Mouse (Mus musculus) liver, adult 2 months (tissue): Measurements from ENCODE around the gene Olfr270. TPM values are rescaled to one million over a fixed set of nuclear protein-coding genes. Genes with fewer than 3 reads are reported as not detected.

Experiments used
- DNase-seq: peaks from one replicate; pipeline ENCODE4 v3.0.0-alpha.2; 2011; ENCODE audit warnings: low read depth, low spot score; ENCODE audit errors: extremely low read depth
- H3K27ac ChIP-seq: fragments of 200-500 bp; replicated peaks from 2 replicates; pipeline ENCODE4 v1.5.1; 2012; ENCODE audit warnings: low read depth, mild to moderate bottlenecking, control low read depth, inconsistent platforms, low read length; ENCODE audit not compliant: insufficient read depth
- H3K27me3 ChIP-seq: fragments of 200-500 bp; 2 replicates; pipeline ENCODE4 v1.6.1; 2012; ENCODE audit warnings: mild to moderate bottlenecking, moderate library complexity, low read length, inconsistent platforms; ENCODE audit not compliant: control insufficient read depth, insufficient read depth
- H3K36me3 ChIP-seq: fragments of 200-500 bp; 2 replicates; pipeline ENCODE4 v1.6.1; 2012; ENCODE audit warnings: low read length, inconsistent platforms; ENCODE audit not compliant: control insufficient read depth, insufficient read depth
- H3K4me1 ChIP-seq: fragments of 200-500 bp; 2 replicates; pipeline ENCODE4 v1.6.1; 2011; ENCODE audit warnings: low read length; ENCODE audit not compliant: control insufficient read depth, insufficient read depth
- H3K4me3 ChIP-seq: fragments of 200-500 bp; 2 replicates; pipeline ENCODE4 v1.5.1; 2011; ENCODE audit warnings: low read depth, mild to moderate bottlenecking, control low read depth, low read length, moderate library complexity; ENCODE audit not compliant: insufficient read depth
- H3K79me2 ChIP-seq: fragments of 200-500 bp; 2 replicates; pipeline ENCODE4 v1.6.1; 2012; ENCODE audit warnings: inconsistent platforms, mild to moderate bottlenecking, low read length, moderate library complexity; ENCODE audit not compliant: control insufficient read depth, insufficient read depth
- H3K9ac ChIP-seq: fragments of 200-500 bp; 2 replicates; pipeline ENCODE4 v1.6.1; 2012; ENCODE audit warnings: low read depth, mild to moderate bottlenecking, control low read depth, inconsistent platforms, low read length
- CTCF ChIP-seq: fragments of 200-500 bp; IDR thresholded peaks from 2 replicates; pipeline ENCODE4 v1.5.1; 2011; ENCODE audit warnings: low read depth, low read length, control low read depth
- POLR2A ChIP-seq: fragments of 200-500 bp; IDR thresholded peaks from 2 replicates; pipeline ENCODE4 v1.6.1; 2011; ENCODE audit warnings: low read length, control low read depth; ENCODE audit not compliant: insufficient read depth; ENCODE audit errors: extremely low read depth
- WGBS: fragments of 180-500 bp; shearing (Covaris S2); methylation state at CpG from one replicate; pipeline ENCODE4 v1.1.7; 2018; 5-methylcytosine and 5-hydroxymethylcytosine counted together
- polyA plus RNA-seq: library from polyadenylated mRNA; depleted of rRNA; stranded (reverse); fragments of >200 nt; gene quantifications from 2 replicates; pipeline ENCODE4 v1.2.3, GENCODE M21; 2012
- total RNA-seq: library from RNA; depleted of rRNA; stranded (reverse); fragments of >200 nt; gene quantifications from 2 replicates; pipeline ENCODE4 v1.2.3, GENCODE M21; 2014

Olfr270 gene
- total and polyA plus RNA-seq, 2 experiments: not detected

DNA sequence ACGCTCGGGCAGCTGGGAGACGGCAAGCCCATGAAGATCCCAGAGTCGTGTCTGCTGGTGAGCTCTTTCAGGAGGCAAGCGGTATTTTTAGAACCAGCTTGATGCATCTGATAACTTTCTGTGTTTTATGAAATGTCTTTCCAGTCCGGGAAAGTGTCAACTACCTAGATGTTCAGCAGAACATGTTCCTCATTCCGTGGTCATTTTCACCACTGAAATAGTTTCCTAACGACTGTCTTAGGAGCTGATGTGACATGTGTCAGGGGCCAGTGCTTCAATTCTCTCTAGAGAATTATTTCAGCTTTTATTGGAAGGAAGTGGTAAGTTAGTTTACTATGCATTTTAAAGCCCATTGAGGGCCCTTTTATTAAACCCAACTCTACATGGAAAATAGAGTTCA, 35.8 kb downstream of the Olfr270 start:
- no peak for DNase-seq
- no peak overlapping the region for H3K9ac ChIP-seq

GRCm38 (mm10) chr4:53009183-53009582, 44.8 kb downstream of the Olfr270 start:
- peak; percentile 35 for DNase-seq
- Histone ChIP-seq H3K4me1 (peaks cover 11% of the 10 kb centered on the region), H3K9ac (no peak overlapping the region), H3K79me2 (no peaks in the 10 kb centered on the region; the same call in 1 of the 2 replicates), H3K27ac (peak overlapping the region; percentile 56), H3K4me3 (no peak overlapping the region), H3K27me3 (no peaks in the 10 kb centered on the region), H3K36me3 (no peaks in the 10 kb centered on the region)
- 38% methylated on average over 4 of the region's 4 CpGs for WGBS
- TF ChIP-seq CTCF (no peak), POLR2A (no peak)

More for the DNA sequence above, 35.8 kb downstream of the Olfr270 start:
- TF ChIP-seq CTCF (no peak), POLR2A (no peak)
- no peak overlapping the region for H3K4me3 ChIP-seq
- H3K4me1 ChIP-seq: no peaks in the 10 kb centered on the region
- no peak overlapping the region for H3K27ac ChIP-seq
- H3K79me2 ChIP-seq: no peaks in the 10 kb centered on the region
- no peaks in the 10 kb centered on the region for H3K36me3 ChIP-seq
- H3K27me3 ChIP-seq: no peaks in the 10 kb centered on the region
- WGBS: 84% methylated on average over 8 of the region's 8 CpGs

GRCm38 (mm10) chr4:53009871-53010270, 45.5 kb downstream of the Olfr270 start:
- peak; percentile 98 for DNase-seq
- H3K4me3 ChIP-seq: no peak overlapping the region
- TF ChIP-seq POLR2A (no peak), CTCF (no peak)
- peaks cover 3% of the 10 kb centered on the region for H3K36me3 ChIP-seq
- peak overlapping the region; percentile 56 for H3K27ac ChIP-seq
- H3K79me2 ChIP-seq: no peaks in the 10 kb centered on the region; the same call in 1 of the 2 replicates
- WGBS: 25% methylated on average over 4 of the region's 4 CpGs
- peaks cover 11% of the 10 kb centered on the region for H3K4me1 ChIP-seq
- H3K9ac ChIP-seq: no peak overlapping the region
- H3K27me3 ChIP-seq: no peaks in the 10 kb centered on the region

- no peaks in the 10 kb centered on the region for H3K27me3 ChIP-seq
- H3K36me3 ChIP-seq: peaks cover 15% of the 10 kb centered on the region
- whole genome bisulfite sequencing: 1% methylated on average over 63 of the region's 63 CpGs
- TF ChIP-seq POLR2A (0 out of 2 replicates have a peak, but pooled peaks have one; percentile 53), CTCF (no peak)
- H3K9ac ChIP-seq: peak within 1 kb of the TSS; percentile 87
- peak; percentile 87 for DNase-seq
- peaks cover 11% of the 10 kb centered on the region for H3K4me1 ChIP-seq
- H3K27ac ChIP-seq: peak within 1 kb of the TSS; percentile 95
- peak within 1 kb of the TSS; percentile 81 for H3K4me3 ChIP-seq
- no peaks in the 10 kb centered on the region; the same call in 1 of the 2 replicates for H3K79me2 ChIP-seq
These were observed 47.5 kb downstream of the Olfr270 start, which contains the start of gene Nipsnap3b for GRCm38 (mm10) chr4:53011732-53012361. TSS of gene Nipsnap3b (plus strand) at chr4:53011880.

DNA sequence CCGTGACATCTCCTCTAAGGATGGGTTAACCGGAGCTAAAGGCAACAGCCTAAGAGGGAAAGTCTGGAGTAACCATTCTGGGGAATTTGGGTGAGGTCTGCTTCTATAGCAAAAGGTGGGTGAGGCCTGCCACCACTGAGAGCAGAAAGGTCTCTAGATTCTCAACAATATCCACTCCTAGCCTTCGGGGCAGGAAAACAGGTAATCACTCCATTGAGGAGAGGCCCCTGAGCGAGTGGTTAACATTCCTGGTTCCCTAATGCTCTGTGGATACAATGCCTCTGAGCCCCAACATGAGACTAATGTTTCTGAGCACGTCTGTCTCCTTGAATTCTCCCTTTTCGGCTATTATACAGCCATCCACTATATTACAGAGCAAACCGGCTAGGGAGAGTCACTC, 50.1 kb downstream of the Olfr270 start:
- DNase-seq: no peak
- TF ChIP-seq POLR2A: no peak
- no peak for TF ChIP-seq CTCF
- Histone ChIP-seq H3K36me3 (peaks cover 25% of the 10 kb centered on the region), H3K4me1 (peaks cover 13% of the 10 kb centered on the region), H3K27ac (no peak overlapping the region), H3K9ac (no peak overlapping the region), H3K27me3 (no peaks in the 10 kb centered on the region), H3K4me3 (no peak overlapping the region), H3K79me2 (no peaks in the 10 kb centered on the region; the same call in 1 of the 2 replicates)
- 96% methylated on average over 7 of the region's 7 CpGs for WGBS

DNA sequence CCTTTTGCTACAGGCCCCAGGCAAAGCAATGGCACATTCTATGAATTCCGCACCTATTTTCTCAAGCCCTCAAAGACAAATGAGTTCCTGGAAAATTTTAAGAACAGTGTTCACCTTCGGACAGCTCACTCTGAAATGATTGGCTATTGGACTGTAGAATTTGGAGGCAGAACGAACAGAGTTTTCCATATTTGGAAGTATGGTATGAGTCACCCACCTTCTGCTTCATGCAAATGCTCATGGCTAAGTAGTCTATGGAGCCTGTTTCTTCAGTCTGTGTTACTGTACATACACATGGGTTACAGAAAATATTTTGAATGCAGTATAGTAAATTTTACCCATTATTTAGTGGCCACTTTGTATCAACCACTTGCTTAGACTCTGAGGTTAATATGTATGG, 50.7 kb downstream of the Olfr270 start:
- WGBS: 98% methylated on average over 3 of the region's 3 CpGs
- TF ChIP-seq POLR2A (no peak), CTCF (no peak)
- Histone ChIP-seq H3K4me1 (peaks cover 9% of the 10 kb centered on the region), H3K9ac (no peak overlapping the region), H3K79me2 (no peaks in the 10 kb centered on the region; the same call in 1 of the 2 replicates), H3K36me3 (peaks cover 25% of the 10 kb centered on the region), H3K27me3 (no peaks in the 10 kb centered on the region), H3K27ac (no peak overlapping the region), H3K4me3 (no peak overlapping the region)
- DNase-seq: no peak
